17 mouse cellular contexts compared by ENCODE assay signal in genomic region chr1:157143326-157143932, GRCm38 (mm10). TPM values are rescaled to one million over a fixed set of nuclear protein-coding genes. Genes with fewer than 3 reads are reported as not detected.
DNase-seq lines count a peak whose midpoint lies in the region; ATAC-seq lines count a peak whose summit lies in the region.
"Had no signal": no experiment of that assay in that cellular context is flagged by ENCODE, and none has a peak within 500 bp of the region (broad histone marks: within the 10 kb centered on the region; RNA-seq: fewer than 3 reads in every experiment).

No protein-coding gene starts in this region.

- WGBS in hindbrain, embryonic 13.5 days, result 44% methylated on average over 7 of the region's 7 CpGs
- 38% methylated on average over 7 of the region's 7 CpGs for WGBS in hindbrain, embryonic 14.5 days
- WGBS in kidney, embryonic 15.5 days, result 13% methylated on average over 7 of the region's 7 CpGs
- 53% methylated on average over 7 of the region's 7 CpGs for WGBS in liver, embryonic 11.5 days

- no peak overlapping the region for H3K9ac ChIP-seq in hindbrain, embryonic 13.5 days
- H3K9ac ChIP-seq in hindbrain, embryonic 14.5 days, result no peak overlapping the region
- H3K9ac ChIP-seq in kidney, embryonic 15.5 days, result no peak overlapping the region
- no peak overlapping the region for H3K9ac ChIP-seq in liver, embryonic 11.5 days (ENCODE audit: low read depth, low read length)
- H3K9ac ChIP-seq: embryonic facial prominence, embryonic 13.5 days; liver, embryonic 15.5 days had no signal

- H3K4me1 ChIP-seq in hindbrain, embryonic 13.5 days (replicated peaks), result peaks cover 5% of the 10 kb centered on the region; the same call in 1 of the 2 replicates
- H3K4me1 ChIP-seq in hindbrain, embryonic 14.5 days (replicated peaks; ENCODE audit: control insufficient read depth, insufficient read depth, low read length), result 0 out of 2 replicates have a peak, but pooled peaks cover 4% of the 10 kb centered on the region
- H3K4me1 ChIP-seq in kidney, embryonic 15.5 days, result peaks cover 8% of the 10 kb centered on the region; the same call in 1 of the 2 replicates
- no peaks in the 10 kb centered on the region for H3K4me1 ChIP-seq in liver, embryonic 11.5 days (replicated peaks; ENCODE audit: control insufficient read depth, insufficient read depth, low read length)
- H3K4me1 ChIP-seq: embryonic facial prominence, embryonic 13.5 days; liver, embryonic 15.5 days had no signal

- H3K4me2 ChIP-seq in hindbrain, embryonic 13.5 days, result no peak overlapping the region
- H3K4me2 ChIP-seq in hindbrain, embryonic 14.5 days (replicated peaks), result no peak overlapping the region
- H3K4me2 ChIP-seq in kidney, embryonic 15.5 days, result no peak overlapping the region
- H3K4me2 ChIP-seq in liver, embryonic 11.5 days, result no peak overlapping the region
- H3K4me2 ChIP-seq: embryonic facial prominence, embryonic 13.5 days; liver, embryonic 15.5 days had no signal

- 0 out of 2 replicates have a peak overlapping the region, but pooled peaks have one; percentile 24 for H3K27ac ChIP-seq in hindbrain, embryonic 13.5 days
- H3K27ac ChIP-seq in hindbrain, embryonic 14.5 days, result no peak overlapping the region
- H3K27ac ChIP-seq in kidney, embryonic 15.5 days, result peak overlapping the region; percentile 66
- H3K27ac ChIP-seq in liver, embryonic 11.5 days (ENCODE audit: low read depth, low read length), result no peak overlapping the region
- H3K27ac ChIP-seq: embryonic facial prominence, embryonic 13.5 days; liver, embryonic 15.5 days had no signal

- no peak for DNase-seq in hindbrain, embryonic 14.5 days (ENCODE audit: low spot score)
- DNase-seq in ovary, adult 18-20 months (ENCODE audit: low spot score), result peak; percentile 17
- DNase-seq in ovary, postnatal 14 days (ENCODE audit: low spot score), result no peak
- no peak for DNase-seq in liver, embryonic 11.5 days (ENCODE audit: low spot score)
- no peak for DNase-seq in spleen, adult 18-20 months
- DNase-seq: cerebellum, postnatal 14 days; right cerebral cortex, adult 18-20 months had no signal

- H3K36me3 ChIP-seq in hindbrain, embryonic 13.5 days, result peaks cover 48% of the 10 kb centered on the region
- peaks cover 70% of the 10 kb centered on the region for H3K36me3 ChIP-seq in hindbrain, embryonic 14.5 days (replicated peaks; ENCODE audit: control insufficient read depth, insufficient read depth)
- peaks cover 4% of the 10 kb centered on the region; the same call in 1 of the 2 replicates for H3K36me3 ChIP-seq in kidney, embryonic 15.5 days
- no peaks in the 10 kb centered on the region for H3K36me3 ChIP-seq in liver, embryonic 11.5 days (ENCODE audit: control insufficient read depth, insufficient read depth, low read length)
- H3K36me3 ChIP-seq: liver, embryonic 15.5 days had no signal

- H3K4me3 ChIP-seq in hindbrain, embryonic 13.5 days, result no peak overlapping the region
- H3K4me3 ChIP-seq in hindbrain, embryonic 14.5 days (replicated peaks; ENCODE audit: low read length), result no peak overlapping the region
- H3K4me3 ChIP-seq in kidney, embryonic 15.5 days (replicated peaks), result no peak overlapping the region
- no peak overlapping the region for H3K4me3 ChIP-seq in liver, embryonic 11.5 days (ENCODE audit: low read depth, low read length)
- H3K4me3 ChIP-seq: embryonic facial prominence, embryonic 13.5 days; liver, embryonic 15.5 days had no signal

- no peaks in the 10 kb centered on the region for H3K27me3 ChIP-seq in hindbrain, embryonic 13.5 days
- H3K27me3 ChIP-seq in hindbrain, embryonic 14.5 days (ENCODE audit: control insufficient read depth, insufficient read depth, low read length), result no peaks in the 10 kb centered on the region
- H3K27me3 ChIP-seq in kidney, embryonic 15.5 days, result no peaks in the 10 kb centered on the region
- no peaks in the 10 kb centered on the region for H3K27me3 ChIP-seq in liver, embryonic 11.5 days (replicated peaks; ENCODE audit: control insufficient read depth, insufficient read depth, low read length)
- H3K27me3 ChIP-seq: CH12.LX; embryonic facial prominence, embryonic 13.5 days; liver, embryonic 15.5 days had no signal

- no peaks in the 10 kb centered on the region for H3K9me3 ChIP-seq in hindbrain, embryonic 13.5 days
- H3K9me3 ChIP-seq in hindbrain, embryonic 14.5 days (ENCODE audit: control insufficient read depth, low read length), result no peaks in the 10 kb centered on the region
- no peaks in the 10 kb centered on the region for H3K9me3 ChIP-seq in kidney, embryonic 15.5 days (replicated peaks)
- H3K9me3 ChIP-seq in liver, embryonic 11.5 days (ENCODE audit: control insufficient read depth, low read length), result no peaks in the 10 kb centered on the region
- H3K9me3 ChIP-seq: embryonic facial prominence, embryonic 13.5 days; liver, embryonic 15.5 days had no signal

- ATAC-seq in hindbrain, embryonic 13.5 days (ENCODE audit: low FRiP score), result no peak
- ATAC-seq in hindbrain, embryonic 14.5 days (ENCODE audit: low FRiP score), result no peak
- ATAC-seq in kidney, embryonic 15.5 days (replicated peaks; ENCODE audit: low FRiP score), result peak; percentile 92
- no peak for ATAC-seq in liver, embryonic 11.5 days (replicated peaks; ENCODE audit: low FRiP score)
- ATAC-seq: activated CD4-positive, CD25-positive, alpha-beta regulatory T cell, adult 4 months had no signal

RNA-seq across cellular contexts. Expression of gene Tex35, which starts 34.9 kb away (rescaled TPM):
- polyA plus RNA-seq in hindbrain, embryonic 13.5 days (2015; fragmentation: Nextera tagmentation; extraction: Ambion mirVana), result not detected in 2 replicates
- polyA plus RNA-seq in hindbrain, embryonic 14.5 days (2014; fragmentation: Nextera tagmentation; extraction: Ambion mirVana), result not detected in 2 replicates
- not detected in 2 replicates for polyA plus RNA-seq in kidney, embryonic 15.5 days (2015; fragmentation: Nextera tagmentation; extraction: Ambion mirVana)
- polyA plus RNA-seq in liver, embryonic 11.5 days (2014; fragmentation: Nextera tagmentation; extraction: Ambion mirVana), result not detected in 2 replicates
- polyA plus RNA-seq: embryonic facial prominence, embryonic 13.5 days; forebrain, embryonic 11.5 days; limb, embryonic 11.5 days; liver, embryonic 15.5 days; neural tube, embryonic 14.5 days; spleen, adult 2 months had no signal

Comparison
In these comparisons a context has a peak if more than half of its experiments do, and no peak if none do; other contexts are left out.
1. H3K27ac ChIP-seq: peak in hindbrain, embryonic 13.5 days (single experiment) and kidney, embryonic 15.5 days (single experiment); none in hindbrain, embryonic 14.5 days (single experiment) and liver, embryonic 11.5 days (single experiment).